Mouse (Mus musculus) spleen, adult 2 months (tissue): ENCODE data around the gene Fam241a. TPM values are rescaled to one million over a fixed set of nuclear protein-coding genes. Genes with fewer than 3 reads are reported as not detected.

Experiments
- DNase-seq, 2 experiments: peaks; one replicate each; pipeline versions ENCODE4 v3.0.0 to v3.0.0-alpha.2; 2012 to 2021; ENCODE audit warnings: low spot score in 2 of 2, low read depth in 1 of 2
- H3K27ac ChIP-seq: fragments of 200-500 bp; 2 replicates; pipeline ENCODE4 v1.5.1; 2012; ENCODE audit warnings: low read length, inconsistent platforms; ENCODE audit not compliant: insufficient read depth
- H3K27me3 ChIP-seq: fragments of 200-500 bp; 2 replicates; pipeline ENCODE4 v1.6.1; 2012; ENCODE audit warnings: mild to moderate bottlenecking, moderate library complexity, low read length, inconsistent platforms; ENCODE audit not compliant: control insufficient read depth, insufficient read depth
- H3K36me3 ChIP-seq: fragments of 200-500 bp; 2 replicates; pipeline ENCODE4 v1.6.1; 2012; ENCODE audit warnings: mild to moderate bottlenecking, low read length, inconsistent platforms; ENCODE audit not compliant: control insufficient read depth, insufficient read depth
- H3K4me1 ChIP-seq: fragments of 200-500 bp; 2 replicates; pipeline ENCODE4 v1.6.1; 2011; ENCODE audit warnings: inconsistent platforms; ENCODE audit not compliant: control insufficient read depth, insufficient read depth, insufficient read length
- H3K4me3 ChIP-seq: fragments of 200-500 bp; 2 replicates; pipeline ENCODE4 v1.5.1; 2011; ENCODE audit warnings: mild to moderate bottlenecking, inconsistent platforms; ENCODE audit not compliant: insufficient read depth, insufficient read length; ENCODE audit errors: extremely low read depth
- CTCF ChIP-seq: fragments of 200-500 bp; IDR thresholded peaks from 2 replicates; pipeline ENCODE4 v1.5.1; 2011; ENCODE audit warnings: mild to moderate bottlenecking, inconsistent platforms; ENCODE audit not compliant: insufficient read depth, insufficient read length, insufficient replicate concordance; ENCODE audit errors: extremely low read depth
- POLR2A ChIP-seq: fragments of 200-500 bp; IDR thresholded peaks from 2 replicates; pipeline ENCODE4 v1.6.1; 2011; ENCODE audit warnings: low read depth, low read length, inconsistent platforms
- WGBS: fragments of 180-500 bp; shearing (Covaris S2); methylation state at CpG from one replicate; pipeline ENCODE4 v1.1.7; 2018; 5-methylcytosine and 5-hydroxymethylcytosine counted together
- polyA plus RNA-seq: library from polyadenylated mRNA; depleted of rRNA; stranded (reverse); fragments of >200 nt; gene quantifications from 2 replicates; pipeline ENCODE4 v1.2.3, GENCODE M21; 2012

Gene Fam241a
- polyA plus RNA-seq, 1 experiment = 4.3 TPM

- no peak for TF ChIP-seq POLR2A
- TF ChIP-seq CTCF = no peak
- Histone ChIP-seq H3K36me3 (no peaks in the 10 kb centered on the region), H3K4me3 (no peak overlapping the region), H3K27ac (no peak overlapping the region), H3K27me3 (no peaks in the 10 kb centered on the region), H3K4me1 (peaks cover 2% of the 10 kb centered on the region; the same call in 1 of the 2 replicates)
- WGBS = 87% methylated on average over 2 of the region's 2 CpGs
- no peak for DNase-seq
These were observed 31.9 kb downstream of the Fam241a start for GRCm38 (mm10) chr3:127864242-127864641.

DNA sequence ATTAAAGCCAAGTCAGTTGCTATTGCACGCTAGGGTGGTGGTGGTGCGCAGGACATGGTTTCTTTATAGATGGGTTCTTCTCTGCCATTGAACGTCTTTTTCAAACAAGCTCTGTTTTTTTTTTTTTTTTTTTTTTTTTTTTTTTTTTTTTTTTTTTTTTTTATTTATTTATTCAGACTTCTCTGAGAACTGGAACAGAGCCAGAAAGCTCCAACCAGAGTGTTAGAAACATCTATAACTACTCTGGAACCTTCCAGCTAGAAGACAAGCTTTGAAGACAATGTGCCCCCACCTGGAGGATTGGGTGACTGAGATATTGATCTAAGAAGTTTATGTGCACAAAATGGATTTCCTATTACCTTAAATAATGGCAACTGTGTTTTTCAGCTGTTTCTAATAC is 32.6 kb downstream of the Fam241a start:
- Histone ChIP-seq H3K27me3 (no peaks in the 10 kb centered on the region), H3K4me3 (no peak overlapping the region), H3K4me1 (peaks cover 2% of the 10 kb centered on the region; the same call in 1 of the 2 replicates), H3K36me3 (no peaks in the 10 kb centered on the region), H3K27ac (no peak overlapping the region)
- WGBS = 58% methylated on average over 3 of the region's 3 CpGs
- no peak for DNase-seq
- TF ChIP-seq CTCF (no peak), POLR2A (no peak)

GRCm38 (mm10) chr3:127862479-127862878 is 33.6 kb downstream of the Fam241a start:
- Histone ChIP-seq H3K27ac (no peak overlapping the region), H3K4me1 (peaks cover 2% of the 10 kb centered on the region; the same call in 1 of the 2 replicates), H3K36me3 (no peaks in the 10 kb centered on the region), H3K27me3 (no peaks in the 10 kb centered on the region), H3K4me3 (no peak overlapping the region)
- DNase-seq = no peak
- TF ChIP-seq CTCF (no peak), POLR2A (no peak)
- 21% methylated on average over 4 of the region's 4 CpGs for whole genome bisulfite sequencing

DNA sequence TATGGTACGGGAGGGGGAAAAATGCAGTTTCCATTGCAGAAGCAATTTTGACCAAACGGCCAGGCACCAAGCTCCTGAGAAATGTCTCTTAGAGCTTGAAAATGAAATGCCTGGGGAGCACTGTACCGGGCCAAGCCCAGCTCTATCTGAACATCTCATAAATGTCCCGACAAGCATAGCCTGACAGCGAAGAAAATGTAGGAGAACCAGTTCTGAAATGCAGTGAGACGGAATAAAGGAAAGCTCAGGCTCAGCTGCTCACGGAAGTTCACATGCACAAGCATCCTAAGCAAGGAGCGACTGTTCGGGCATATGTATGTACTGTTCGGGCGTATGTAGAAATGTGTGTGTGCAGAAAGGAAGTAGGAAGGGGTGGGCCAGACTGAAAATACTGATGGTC is 34.8 kb downstream of the Fam241a start:
- Histone ChIP-seq H3K27me3 (no peaks in the 10 kb centered on the region), H3K36me3 (no peaks in the 10 kb centered on the region), H3K27ac (no peak overlapping the region), H3K4me1 (peaks cover 2% of the 10 kb centered on the region; the same call in 1 of the 2 replicates), H3K4me3 (no peak overlapping the region)
- DNase-seq = no peak
- 93% methylated on average over 11 of the region's 11 CpGs for WGBS
- TF ChIP-seq CTCF = no peak

DNA sequence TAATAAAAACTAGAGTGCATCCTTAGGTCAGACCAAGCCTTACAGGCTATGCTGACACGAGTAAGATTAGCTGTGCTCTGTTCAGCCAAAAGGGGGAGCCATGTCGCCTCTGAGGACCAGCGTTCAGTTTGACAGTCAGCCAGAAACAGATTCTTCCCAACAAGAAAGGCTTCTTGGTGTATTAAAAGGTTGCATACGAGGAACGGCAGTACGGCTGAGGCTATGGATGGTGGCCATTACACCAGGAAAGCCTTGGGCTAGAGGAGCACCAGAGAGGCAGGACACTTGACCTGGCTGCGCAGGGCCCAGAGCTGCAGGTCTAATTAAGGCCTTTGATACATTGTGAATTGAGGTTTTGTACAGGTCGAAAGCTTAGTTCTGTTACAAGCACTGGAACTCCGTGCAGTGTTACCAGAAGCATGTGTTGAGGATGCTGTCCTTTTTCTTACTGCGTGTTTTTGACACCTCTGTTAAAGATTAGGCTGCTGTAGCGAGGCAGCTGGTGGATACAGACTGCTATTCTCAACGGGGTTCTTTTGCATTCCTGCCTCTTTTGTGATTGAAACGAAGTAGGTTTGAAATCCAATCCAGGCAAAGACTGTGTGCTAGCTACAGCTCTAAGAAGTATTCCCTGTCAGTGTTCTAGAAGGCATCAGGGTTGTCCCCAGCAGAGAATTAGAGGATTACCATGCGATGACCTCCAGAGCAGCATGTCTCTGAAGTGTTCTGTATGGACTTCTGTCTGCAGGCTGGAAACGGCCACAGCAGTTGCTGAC is 42.5 kb downstream of the Fam241a start:
- 54% methylated on average over 15 of the region's 15 CpGs for WGBS
- no peaks in the 10 kb centered on the region for H3K27me3 ChIP-seq
- no peak overlapping the region for H3K4me3 ChIP-seq
- no peaks in the 10 kb centered on the region for H3K36me3 ChIP-seq
- H3K4me1 ChIP-seq = no peaks in the 10 kb centered on the region
- DNase-seq = peak in 1 of 2 experiments; percentile 54
- TF ChIP-seq POLR2A (no peak), CTCF (peak; percentile 72; the same call in 1 of the 2 replicates)
- no peak overlapping the region for H3K27ac ChIP-seq

GRCm38 (mm10) chr3:127852722-127853121 is 43.4 kb downstream of the Fam241a start:
- Histone ChIP-seq H3K4me3 (no peak overlapping the region), H3K4me1 (no peaks in the 10 kb centered on the region), H3K27me3 (no peaks in the 10 kb centered on the region), H3K36me3 (no peaks in the 10 kb centered on the region), H3K27ac (no peak overlapping the region)
- DNase-seq = no peak
- 85% methylated on average over 9 of the region's 9 CpGs for WGBS
- TF ChIP-seq POLR2A (no peak), CTCF (no peak)
